Mouse (Mus musculus): ENCODE results near the gene Coro1b. TPM values are rescaled to one million over a fixed set of nuclear protein-coding genes. Genes with fewer than 3 reads are reported as not detected.

Coro1b gene
- polyA plus RNA-seq, 2 experiments = 148 to 261 TPM

DNA sequence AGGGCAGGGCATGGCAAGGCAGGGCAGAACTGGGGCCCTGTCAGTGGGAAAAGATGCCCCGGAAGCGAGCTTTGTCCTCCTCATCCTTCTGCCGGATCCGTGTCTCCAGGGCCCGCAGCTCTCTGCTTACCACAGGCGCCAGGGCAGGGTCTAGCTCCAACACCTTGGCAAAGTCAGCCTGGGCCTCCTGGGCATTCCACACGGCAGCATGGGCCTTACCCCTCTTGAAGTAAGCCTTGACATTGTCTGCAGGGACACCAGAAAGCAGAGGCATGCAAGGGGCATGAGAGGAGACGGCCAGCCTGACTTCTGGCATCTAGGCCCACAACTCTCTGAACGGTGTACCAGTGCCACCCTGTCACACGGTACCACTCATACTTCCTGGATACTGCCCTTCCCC lies 33.9 kb upstream of the Coro1b start:
- ATAC-seq (ENCODE audit: low FRiP score, low read depth) = no peak
- no peaks in the 10 kb centered on the region for H3K27me3 ChIP-seq (ENCODE audit: control insufficient read depth, insufficient read depth, low read length)
- no peak for DNase-seq (ENCODE audit: low spot score)
- peaks cover 73% of the 10 kb centered on the region for H3K36me3 ChIP-seq (ENCODE audit: control insufficient read depth, insufficient read depth, low read length)
- H3K4me1 ChIP-seq (ENCODE audit: control insufficient read depth, insufficient read depth, low read length) = peaks cover 6% of the 10 kb centered on the region; the same call in 1 of the 2 replicates
- no peak for TF ChIP-seq POLR2A (IDR thresholded peaks at IDR 0.05; ENCODE audit: borderline replicate concordance, extremely low read depth, insufficient read depth, insufficient read length)
- WGBS = 88% methylated on average over 10 of the region's 10 CpGs
- no peak overlapping the region for H3K4me2 ChIP-seq (replicated peaks; ENCODE audit: low read depth, low read length, severe bottlenecking)
- no peaks in the 10 kb centered on the region for H3K9me3 ChIP-seq (ENCODE audit: control insufficient read depth, low read length)
- no peak overlapping the region for H3K4me3 ChIP-seq (replicated peaks; ENCODE audit: low read length)
- no peak overlapping the region for H3K9ac ChIP-seq (ENCODE audit: low read depth, low read length, severe bottlenecking)
- H3K27ac ChIP-seq (replicated peaks; ENCODE audit: low read depth, low read length) = no peak overlapping the region

DNA sequence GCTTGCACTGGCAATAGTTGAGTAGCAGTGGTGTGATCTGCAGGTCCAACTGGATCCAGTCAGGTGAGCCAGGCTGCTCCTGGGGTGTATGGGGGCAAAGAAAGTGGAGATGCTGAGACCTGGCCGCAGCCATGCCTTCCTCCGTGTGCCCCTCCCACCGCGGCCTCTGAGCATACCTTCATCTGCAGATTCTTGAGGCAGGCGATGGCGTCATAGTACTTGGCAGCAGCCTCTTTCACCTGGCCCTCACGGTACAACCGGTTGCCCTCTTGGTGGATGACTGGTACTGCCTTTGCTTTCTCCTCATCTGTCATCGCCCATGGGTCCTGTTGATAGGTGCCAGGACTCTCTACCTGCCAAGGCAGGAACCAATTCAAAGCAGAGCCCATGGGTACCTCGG lies 33.3 kb upstream of the Coro1b start:
- no peak overlapping the region for H3K4me3 ChIP-seq (replicated peaks; ENCODE audit: low read length)
- ATAC-seq (ENCODE audit: low FRiP score, low read depth) (no peak), DNase-seq (ENCODE audit: low spot score) (no peak)
- no peaks in the 10 kb centered on the region for H3K9me3 ChIP-seq (ENCODE audit: control insufficient read depth, low read length)
- H3K36me3 ChIP-seq (ENCODE audit: control insufficient read depth, insufficient read depth, low read length) = peaks cover 73% of the 10 kb centered on the region
- no peaks in the 10 kb centered on the region for H3K27me3 ChIP-seq (ENCODE audit: control insufficient read depth, insufficient read depth, low read length)
- peaks cover 6% of the 10 kb centered on the region; the same call in 1 of the 2 replicates for H3K4me1 ChIP-seq (ENCODE audit: control insufficient read depth, insufficient read depth, low read length)
- 96% methylated on average over 10 of the region's 10 CpGs for WGBS
- H3K4me2 ChIP-seq (replicated peaks; ENCODE audit: low read depth, low read length, severe bottlenecking) = no peak overlapping the region
- no peak overlapping the region for H3K9ac ChIP-seq (ENCODE audit: low read depth, low read length, severe bottlenecking)
- no peak overlapping the region for H3K27ac ChIP-seq (replicated peaks; ENCODE audit: low read depth, low read length)
- TF ChIP-seq POLR2A (IDR thresholded peaks at IDR 0.05; ENCODE audit: borderline replicate concordance, extremely low read depth, insufficient read depth, insufficient read length) = no peak

- TF ChIP-seq POLR2A (IDR thresholded peaks at IDR 0.05; ENCODE audit: borderline replicate concordance, extremely low read depth, insufficient read depth, insufficient read length) = no peak
- WGBS = 82% methylated on average over 11 of the region's 11 CpGs
- no peak for DNase-seq (ENCODE audit: low spot score)
- Histone ChIP-seq H3K4me1 (ENCODE audit: control insufficient read depth, insufficient read depth, low read length) (peaks cover 13% of the 10 kb centered on the region), H3K9ac (ENCODE audit: low read depth, low read length, severe bottlenecking) (no peak overlapping the region), H3K27ac (replicated peaks; ENCODE audit: low read depth, low read length) (no peak overlapping the region), H3K4me2 (replicated peaks; ENCODE audit: low read depth, low read length, severe bottlenecking) (no peak overlapping the region), H3K27me3 (ENCODE audit: control insufficient read depth, insufficient read depth, low read length) (no peaks in the 10 kb centered on the region), H3K9me3 (ENCODE audit: control insufficient read depth, low read length) (no peaks in the 10 kb centered on the region), H3K36me3 (ENCODE audit: control insufficient read depth, insufficient read depth, low read length) (peaks cover 73% of the 10 kb centered on the region), H3K4me3 (replicated peaks; ENCODE audit: low read length) (no peak overlapping the region)
- ATAC-seq (ENCODE audit: low FRiP score, low read depth) = no peak
Observed at GRCm38 (mm10) chr19:4115816-4116215, 32.6 kb upstream of the Coro1b start.

DNA sequence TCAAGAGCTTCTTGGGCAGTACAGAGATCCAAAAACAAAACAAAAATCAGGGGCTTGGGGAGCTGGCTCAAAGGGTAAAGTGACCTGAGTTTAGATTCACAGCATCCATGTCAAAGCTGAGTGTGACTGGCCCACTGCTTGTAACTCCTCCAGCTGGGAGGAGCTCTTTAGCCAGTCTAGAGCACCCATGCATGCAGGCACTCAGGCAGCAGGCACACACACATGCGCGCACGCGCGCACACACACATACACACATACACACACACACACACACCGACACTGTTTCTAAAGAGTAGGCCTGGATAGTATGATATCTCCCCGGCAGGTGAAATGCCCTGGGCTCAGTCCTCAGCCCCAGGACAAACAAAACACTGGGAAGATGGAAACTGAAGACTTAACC lies 31.4 kb upstream of the Coro1b start:
- Histone ChIP-seq H3K4me3 (replicated peaks; ENCODE audit: low read length) (no peak overlapping the region), H3K9me3 (ENCODE audit: control insufficient read depth, low read length) (no peaks in the 10 kb centered on the region), H3K4me1 (ENCODE audit: control insufficient read depth, insufficient read depth, low read length) (peaks cover 15% of the 10 kb centered on the region), H3K27ac (replicated peaks; ENCODE audit: low read depth, low read length) (no peak overlapping the region), H3K36me3 (ENCODE audit: control insufficient read depth, insufficient read depth, low read length) (peaks cover 66% of the 10 kb centered on the region), H3K4me2 (replicated peaks; ENCODE audit: low read depth, low read length, severe bottlenecking) (no peak overlapping the region), H3K9ac (ENCODE audit: low read depth, low read length, severe bottlenecking) (no peak overlapping the region; the same call in 1 of the 2 replicates), H3K27me3 (ENCODE audit: control insufficient read depth, insufficient read depth, low read length) (no peaks in the 10 kb centered on the region)
- ATAC-seq (ENCODE audit: low FRiP score, low read depth) = no peak
- no peak for DNase-seq (ENCODE audit: low spot score)
- WGBS = 98% methylated on average over 7 of the region's 7 CpGs
- TF ChIP-seq POLR2A (IDR thresholded peaks at IDR 0.05; ENCODE audit: borderline replicate concordance, extremely low read depth, insufficient read depth, insufficient read length) = no peak

DNA sequence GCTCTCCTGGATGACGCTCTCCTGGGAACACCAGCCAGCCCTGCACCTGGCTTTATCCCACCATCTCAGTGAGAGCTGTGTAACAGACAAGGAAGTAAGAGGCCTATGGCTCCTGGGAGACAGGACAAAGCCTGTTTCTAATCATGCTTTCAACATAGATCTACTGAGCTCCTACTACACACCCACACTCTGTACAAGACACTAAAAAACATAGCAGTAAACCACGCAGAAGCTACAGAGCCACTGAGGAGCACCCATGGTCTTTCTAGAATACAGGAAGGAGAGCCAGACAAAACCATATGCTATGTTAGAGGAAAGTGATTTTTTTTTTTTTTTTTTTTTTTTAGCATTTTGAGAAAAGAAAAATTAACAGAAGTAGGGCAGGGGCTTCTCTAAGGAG lies 30.1 kb upstream of the Coro1b start:
- Histone ChIP-seq H3K4me2 (replicated peaks; ENCODE audit: low read depth, low read length, severe bottlenecking) (no peak overlapping the region), H3K9ac (ENCODE audit: low read depth, low read length, severe bottlenecking) (no peak overlapping the region), H3K36me3 (ENCODE audit: control insufficient read depth, insufficient read depth, low read length) (peaks cover 55% of the 10 kb centered on the region), H3K27me3 (ENCODE audit: control insufficient read depth, insufficient read depth, low read length) (no peaks in the 10 kb centered on the region), H3K4me3 (replicated peaks; ENCODE audit: low read length) (no peak overlapping the region), H3K9me3 (ENCODE audit: control insufficient read depth, low read length) (no peaks in the 10 kb centered on the region), H3K4me1 (ENCODE audit: control insufficient read depth, insufficient read depth, low read length) (peaks cover 15% of the 10 kb centered on the region), H3K27ac (replicated peaks; ENCODE audit: low read depth, low read length) (no peak overlapping the region)
- WGBS = 95% methylated on average over 2 of the region's 2 CpGs
- ATAC-seq (ENCODE audit: low FRiP score, low read depth) = no peak
- no peak for DNase-seq (ENCODE audit: low spot score)
- no peak for TF ChIP-seq POLR2A (IDR thresholded peaks at IDR 0.05; ENCODE audit: borderline replicate concordance, extremely low read depth, insufficient read depth, insufficient read length)
